Mouse (Mus musculus): ENCODE measurements around the gene Tsn. TPM values are rescaled to one million over a fixed set of nuclear protein-coding genes. Genes with fewer than 3 reads are reported as not detected.

Gene Tsn
- polyA plus RNA-seq, 1 experiment from 2014 or later: 346 TPM

Other genes starting within 250 kb of the Tsn start
- gene Gm29106, start 135.2 kb downstream of the Tsn start, polyA plus RNA-seq (2014; fragmentation: Nextera tagmentation; extraction: Ambion mirVana): 0.14 and 0.27 TPM in 2 replicates
- gene Nifk, start 10.1 kb upstream of the Tsn start, polyA plus RNA-seq (2014; fragmentation: Nextera tagmentation; extraction: Ambion mirVana): 95.9 and 105 TPM in 2 replicates
- 51.8 and 70.0 TPM in 2 replicates for gene Clasp1, start 77.3 kb upstream of the Tsn start, polyA plus RNA-seq (2014; fragmentation: Nextera tagmentation; extraction: Ambion mirVana)

Measured in kidney, embryonic 14.5 days (tissue).